Mouse (Mus musculus) induced T-regulatory cell, adult 2 months (primary cell): ENCODE measurements at regions not wholly inside any gene's neighbourhood (a gene's known extent, or its start where the extent isn't known, plus 50 kb on each side); places are given as distances from the start of the nearest gene placed in this dataset.

ENCODE experiments used
- DNase-seq: peaks from one replicate; pipeline ENCODE4 v3.0.0-alpha.2; 2012; ENCODE audit warnings: low read depth

DNA sequence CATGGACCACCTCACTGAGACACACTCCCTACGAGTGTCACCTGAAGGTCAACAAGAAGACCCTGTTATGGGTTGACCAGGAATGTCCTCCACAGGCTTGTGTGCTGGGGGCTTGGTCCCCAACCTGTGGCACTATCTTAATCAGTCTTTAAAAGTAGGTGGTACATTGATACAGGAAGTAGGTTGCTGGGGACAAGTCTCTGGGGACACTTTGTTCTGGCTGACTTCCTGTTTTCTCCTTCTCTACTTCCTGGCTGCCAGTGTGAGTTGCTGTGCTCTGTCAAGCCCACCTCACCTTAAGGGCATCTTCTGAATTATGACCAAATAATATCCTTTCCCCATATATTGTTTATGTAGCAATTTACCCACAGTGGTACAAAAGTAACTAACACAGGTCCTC lies 96.1 kb downstream of the Cct6b start:
- DNase-seq = peak; percentile 5

DNA sequence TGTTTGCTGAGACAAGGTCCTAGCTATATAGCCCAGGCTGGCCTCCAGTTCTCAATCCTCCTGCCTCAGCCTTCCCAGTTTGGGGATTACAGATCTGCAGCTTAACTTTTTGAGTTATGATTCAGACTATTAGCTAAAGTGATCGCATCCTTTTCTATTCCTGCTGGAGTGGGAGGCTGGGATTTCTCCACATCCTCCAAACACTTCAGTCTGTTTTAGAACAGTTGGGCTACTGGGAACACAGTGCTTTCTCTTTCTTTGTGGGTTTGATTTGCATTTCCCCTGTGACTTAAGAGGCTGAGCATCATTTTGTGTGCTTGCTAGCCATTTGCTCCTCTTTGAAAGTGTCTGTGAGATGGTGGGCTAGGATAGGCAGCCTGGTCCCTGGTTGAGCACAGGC lies 100.0 kb downstream of the Cct6b start:
- no peak for DNase-seq

DNA sequence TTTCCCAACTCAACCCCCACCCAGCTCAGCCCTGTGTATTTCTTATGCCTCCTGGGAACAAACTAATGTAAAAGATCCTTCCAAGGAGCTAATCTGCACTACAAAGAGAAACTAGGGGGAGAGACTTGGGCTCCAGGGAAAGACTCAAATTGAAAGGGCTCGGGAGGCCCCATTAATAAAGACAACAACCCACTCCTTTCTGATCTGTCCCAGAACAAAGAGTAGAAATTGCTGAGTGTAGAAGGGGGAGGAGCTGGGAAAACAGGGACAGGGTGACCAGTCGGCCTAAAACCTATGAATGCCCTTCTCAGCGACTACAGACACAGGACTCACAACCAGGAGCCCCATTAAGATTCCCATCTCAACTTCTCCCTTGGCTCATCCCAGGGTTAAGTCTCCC lies 102.0 kb downstream of the Cct6b start:
- no peak for DNase-seq

DNA sequence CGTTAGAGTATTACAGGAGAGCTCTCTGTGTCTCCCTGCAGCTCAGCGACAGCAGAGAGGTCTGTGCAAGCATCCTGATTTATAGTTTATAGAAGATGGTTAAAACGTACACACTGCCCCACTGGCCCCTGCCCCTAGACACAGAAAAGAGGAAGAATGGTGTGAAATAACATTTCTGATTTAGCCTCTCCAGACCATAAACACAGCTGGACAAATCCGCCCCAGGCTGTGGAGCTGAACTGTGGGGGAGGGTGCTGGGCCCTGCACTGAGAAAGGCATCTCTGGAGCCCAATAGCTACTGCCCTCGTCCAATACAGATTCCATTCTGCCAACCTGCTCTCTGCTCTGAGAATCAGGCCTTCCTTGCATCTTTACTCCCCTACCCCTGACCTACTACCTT lies 112.4 kb downstream of the Cct6b start:
- DNase-seq = no peak

DNA sequence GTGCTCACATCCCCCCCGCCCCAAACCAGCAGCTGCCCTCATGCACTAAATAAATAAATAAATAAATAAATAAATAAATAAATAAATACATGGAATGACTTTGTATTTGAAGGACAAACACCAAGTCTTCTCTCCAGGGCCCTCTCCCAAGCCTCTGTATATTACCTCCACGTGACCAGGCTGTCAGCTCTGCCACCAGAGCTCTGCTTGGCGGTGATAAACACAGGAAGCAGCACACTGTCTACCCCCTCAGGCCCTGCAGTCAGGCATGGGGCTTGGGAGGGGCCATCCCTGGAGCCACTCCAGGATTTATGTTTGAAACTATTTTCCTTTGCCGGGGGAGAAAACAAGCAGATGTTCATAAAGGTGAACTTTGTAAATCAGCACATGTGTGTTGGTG lies 125.6 kb downstream of the Cct6b start:
- DNase-seq = no peak

DNA sequence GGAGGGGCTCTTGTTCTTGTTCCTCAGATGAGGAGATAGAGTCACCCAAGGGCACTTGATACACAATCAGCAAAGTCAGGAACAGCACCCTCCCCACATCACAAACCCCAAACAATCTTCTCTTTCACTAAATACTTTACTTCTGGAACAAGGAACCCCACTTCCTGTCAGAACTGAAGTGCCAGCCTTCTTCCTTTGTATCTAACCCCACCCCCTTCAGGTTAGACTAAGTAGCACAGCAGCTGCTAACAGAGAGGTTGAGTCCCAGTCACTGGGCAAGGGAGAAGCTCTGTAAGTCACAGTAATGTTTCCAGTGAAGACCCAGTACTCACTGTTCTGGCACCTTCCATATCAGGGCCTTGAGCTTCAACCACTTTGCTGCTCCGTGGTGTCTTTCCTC lies 131.9 kb downstream of the Cct6b start:
- no peak for DNase-seq

DNA sequence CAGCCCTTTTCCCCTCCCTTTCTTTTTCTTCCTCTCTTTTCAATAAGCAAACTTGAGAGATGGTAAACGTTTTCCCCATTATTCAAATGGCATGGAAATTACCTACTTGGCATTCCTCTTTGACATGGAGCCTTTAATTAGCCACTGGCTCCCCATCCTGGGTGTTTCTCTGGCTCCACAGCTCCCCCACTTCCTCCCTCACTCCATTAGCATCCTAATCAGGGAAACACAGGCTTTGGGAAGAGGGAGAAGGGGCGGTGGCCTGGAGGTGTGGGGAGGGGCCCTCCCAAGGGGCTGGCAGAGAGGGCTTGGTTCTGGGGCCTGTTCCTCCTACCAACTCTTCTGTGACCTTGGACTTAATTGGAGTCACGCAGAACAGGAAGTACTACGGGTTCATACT lies 132.7 kb downstream of the Cct6b start:
- DNase-seq = no peak

DNA sequence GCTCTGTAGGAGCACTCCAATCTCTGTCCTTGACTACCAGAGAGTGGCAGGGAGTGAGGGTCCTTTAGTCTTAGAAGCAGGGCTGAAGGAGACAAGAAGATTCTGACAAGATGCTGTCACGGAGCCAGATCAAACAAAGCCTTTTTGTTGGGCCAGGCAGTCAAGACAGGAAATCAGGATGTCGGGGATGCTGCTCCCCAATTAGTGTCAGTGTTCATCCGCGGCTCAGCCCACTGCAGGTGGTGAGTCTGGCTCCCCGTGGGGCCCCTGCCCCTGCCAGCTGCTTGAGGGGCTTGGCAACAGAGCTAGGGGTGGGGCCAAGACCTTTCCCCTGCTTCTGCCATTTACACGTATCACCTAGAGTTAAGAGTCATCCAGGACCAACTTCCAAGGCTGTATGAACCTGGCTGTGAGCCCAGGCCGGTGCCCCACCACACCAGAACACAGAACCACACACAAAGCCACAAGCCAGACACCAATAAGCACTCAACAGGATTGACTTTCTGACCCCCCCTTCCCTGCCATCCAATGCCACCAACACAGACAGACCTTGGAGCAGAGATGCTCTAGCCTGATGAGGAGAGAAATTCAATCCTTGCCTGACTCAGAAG lies 137.5 kb downstream of the Cct6b start:
- DNase-seq = no peak

DNA sequence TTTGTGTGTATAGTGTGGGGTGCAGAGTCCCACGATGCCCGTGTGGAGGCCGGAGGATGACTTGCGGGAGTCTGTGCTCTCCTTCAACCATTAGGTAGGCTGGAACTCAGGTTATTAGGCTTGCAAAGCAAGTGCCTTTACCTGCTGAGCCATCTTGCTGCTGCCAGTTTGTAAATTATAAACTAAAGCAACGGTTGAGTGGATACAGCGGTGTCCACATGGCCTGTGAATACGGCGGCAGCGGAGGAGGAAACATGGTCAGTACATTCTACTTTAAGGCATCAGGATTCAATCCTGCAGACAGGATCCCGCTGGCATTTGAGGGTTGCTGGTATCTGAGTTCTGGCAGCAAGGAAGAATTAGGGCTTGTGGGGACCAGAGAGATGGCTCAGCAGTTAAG lies 143.1 kb downstream of the Cct6b start:
- no peak for DNase-seq

DNA sequence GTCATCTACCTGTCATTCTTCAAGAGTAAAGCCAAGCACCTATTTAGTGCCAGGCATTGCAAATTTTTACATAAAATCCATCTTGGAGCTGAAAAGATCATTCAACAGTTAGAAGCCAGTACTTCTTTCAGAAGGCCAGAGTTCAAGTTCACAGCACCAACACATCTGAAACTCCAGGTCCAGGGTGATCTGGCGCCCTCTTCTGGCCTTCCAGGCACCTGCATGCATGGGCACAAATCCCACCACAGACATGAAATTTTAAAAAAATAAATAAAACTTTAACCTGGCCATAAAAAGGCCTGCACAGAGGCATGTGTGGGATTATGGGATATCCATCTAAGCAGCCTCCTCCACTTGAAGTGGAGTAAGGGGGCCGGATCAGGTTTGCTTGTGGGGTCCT lies 144.7 kb downstream of the Cct6b start:
- peak; percentile 34 for DNase-seq

DNA sequence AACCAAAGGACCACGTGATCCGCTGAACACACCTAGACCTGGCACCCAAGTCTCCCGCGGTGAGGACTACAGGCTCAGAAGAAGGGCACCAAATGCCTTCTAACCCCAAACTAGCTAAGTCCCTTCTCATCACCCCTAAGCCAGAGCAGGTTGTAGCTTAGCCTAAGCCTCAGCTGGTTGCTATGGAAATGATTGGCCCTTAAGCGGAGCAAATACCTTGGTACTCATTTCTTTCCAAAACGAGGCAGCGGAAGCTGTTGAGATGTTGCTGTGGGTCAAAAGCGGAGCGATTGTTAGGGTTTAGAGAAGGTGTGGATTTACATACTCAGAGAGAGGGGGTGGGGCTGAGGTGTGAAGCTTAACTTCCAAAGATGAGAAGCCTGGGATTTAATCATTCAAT lies 145.7 kb downstream of the Cct6b start:
- peak; percentile 22 for DNase-seq

DNA sequence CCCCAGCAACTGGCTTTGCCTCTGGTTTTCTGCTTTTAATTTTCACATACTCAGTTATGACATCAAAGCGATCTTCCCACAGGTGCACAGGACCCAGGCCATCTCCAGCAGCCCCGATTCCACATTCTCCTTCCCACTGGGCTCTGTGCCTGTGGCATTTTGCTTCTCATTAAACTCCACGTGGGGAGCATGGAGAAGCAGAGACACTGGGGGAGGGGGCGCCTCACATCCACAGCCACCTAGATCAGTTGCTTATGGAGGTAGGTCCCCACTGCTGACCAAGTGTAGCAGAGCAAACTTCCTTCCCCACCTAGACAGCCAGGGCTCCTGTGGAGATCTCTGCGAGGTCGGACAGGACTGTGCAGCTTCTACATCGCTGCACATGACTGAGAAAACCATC lies 147.3 kb downstream of the Cct6b start:
- no peak for DNase-seq

DNA sequence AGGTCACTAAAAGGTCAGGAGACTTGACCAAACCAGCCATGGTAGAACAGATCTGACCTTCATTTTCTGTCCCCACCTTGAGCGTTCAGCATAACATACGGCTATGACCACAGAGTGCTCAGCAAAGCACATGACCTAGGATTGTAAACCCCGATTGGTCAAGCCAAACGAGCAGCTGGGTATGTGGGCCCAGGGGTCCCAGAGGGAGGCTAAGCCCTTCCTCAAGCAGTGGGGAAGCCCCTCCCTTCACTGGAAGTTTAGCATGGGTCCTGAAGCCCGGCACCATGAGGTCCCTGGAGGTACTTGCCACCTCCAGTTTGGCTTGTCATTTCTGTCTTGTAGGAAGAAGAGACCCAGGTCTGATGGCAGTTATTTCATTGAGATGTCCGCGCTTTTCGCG lies 149.8 kb downstream of the Cct6b start:
- no peak for DNase-seq

DNA sequence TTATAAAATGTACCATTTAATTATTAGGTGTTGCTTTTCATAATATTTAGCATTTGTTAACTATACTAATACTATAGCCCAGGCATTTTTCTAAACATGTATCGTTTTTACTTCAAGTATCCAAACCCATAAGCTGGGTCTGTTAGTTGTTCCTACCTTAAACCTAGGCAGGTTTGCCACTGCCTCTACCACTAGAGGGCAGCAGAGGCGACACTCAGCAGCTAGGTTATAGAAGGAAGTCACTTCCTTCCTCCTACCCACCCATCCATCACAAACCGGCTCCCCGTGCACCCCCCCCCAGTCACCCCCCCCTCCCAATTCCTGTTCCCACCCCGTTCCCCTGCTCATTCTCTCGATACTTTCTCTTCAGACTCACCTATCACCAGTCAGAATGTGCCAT lies 150.6 kb downstream of the Cct6b start:
- DNase-seq = peak; percentile 79

DNA sequence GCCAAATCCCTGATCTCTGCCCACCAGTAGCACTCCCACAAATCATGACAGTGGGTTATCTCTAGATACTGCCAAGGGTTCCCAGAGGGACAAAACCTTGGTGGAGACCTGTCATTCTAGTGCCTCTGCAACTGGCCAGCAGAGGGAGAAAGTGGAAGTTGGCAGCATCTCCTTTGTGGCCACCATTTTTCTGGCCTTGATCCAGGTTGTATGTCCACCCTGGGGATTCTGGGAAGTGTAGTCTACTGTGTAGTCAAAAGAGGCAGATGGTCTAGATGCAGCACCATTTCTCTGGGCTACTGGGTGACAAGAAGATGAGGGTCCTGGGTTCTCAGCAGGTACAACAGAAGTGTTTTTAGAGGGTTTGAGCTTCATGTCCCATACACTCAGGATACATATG lies 152.1 kb downstream of the Cct6b start:
- DNase-seq = peak; percentile 18

DNA sequence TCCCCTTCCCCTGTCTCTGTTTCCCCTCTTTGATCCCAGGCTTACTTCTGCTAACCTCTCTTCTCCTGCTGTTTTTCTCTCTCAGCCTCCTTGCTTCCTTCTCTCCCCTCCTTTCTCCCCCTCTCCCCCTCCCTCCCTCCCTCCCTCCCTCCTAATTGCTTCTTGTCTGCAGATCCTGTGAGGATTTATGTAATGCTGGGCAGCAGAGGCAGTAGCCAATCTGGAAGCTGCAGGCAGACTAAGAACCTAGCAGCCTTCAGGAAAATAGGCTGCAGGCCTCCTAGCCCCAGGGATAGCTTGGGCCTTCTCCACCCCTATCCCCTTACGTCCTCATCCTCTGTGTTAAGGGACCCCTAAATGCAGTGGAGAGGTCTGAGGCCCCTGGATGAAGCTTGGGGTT lies 155.2 kb downstream of the Cct6b start:
- DNase-seq = no peak

DNA sequence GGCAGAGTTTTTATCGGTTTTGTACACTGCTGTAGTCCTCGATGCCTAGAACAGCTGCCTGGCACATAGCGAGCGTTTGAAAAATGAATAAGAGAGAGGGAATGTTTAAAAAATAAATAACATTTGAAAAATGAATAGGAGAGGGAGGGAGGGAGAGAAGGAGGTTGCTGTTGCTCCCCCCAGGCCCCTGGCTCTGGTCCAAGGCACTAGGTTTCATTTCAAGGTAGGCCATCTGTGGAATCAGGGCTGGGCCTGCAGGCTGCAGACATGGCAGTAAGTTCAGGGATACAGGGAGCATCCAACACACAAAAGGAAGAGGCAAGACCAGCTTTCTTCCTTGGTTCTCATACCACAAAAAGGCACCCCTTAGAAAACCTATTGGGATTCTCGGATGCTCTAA lies 156.5 kb downstream of the Cct6b start:
- no peak for DNase-seq

DNA sequence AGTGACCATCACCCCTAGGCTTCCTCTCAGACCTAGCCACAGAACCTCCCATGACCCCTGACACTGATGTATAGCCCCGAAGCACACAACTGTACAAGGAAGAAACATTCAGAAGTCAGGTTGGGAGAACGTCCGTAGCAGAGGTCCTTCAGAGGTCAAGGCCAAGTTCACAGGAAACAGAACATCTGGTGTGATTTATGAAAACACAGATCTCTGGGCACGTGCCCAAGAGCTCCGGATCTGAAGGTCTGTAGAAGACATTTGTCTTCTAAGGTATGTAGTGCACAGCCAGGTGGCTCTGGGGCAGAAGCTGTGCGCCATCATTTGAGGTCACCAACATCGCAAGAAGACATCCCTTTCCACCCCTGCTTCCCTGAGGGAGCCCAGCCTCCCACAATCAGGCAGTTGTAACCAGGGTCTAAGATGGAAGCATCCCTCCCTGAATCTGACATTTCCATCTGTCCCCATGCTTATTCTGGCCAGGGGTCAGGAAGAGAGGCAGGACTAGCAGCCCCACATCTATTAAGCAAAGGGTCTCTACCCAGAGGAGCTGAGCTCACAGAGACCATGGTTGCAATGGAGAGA lies 159.8 kb downstream of the Cct6b start:
- no peak for DNase-seq

DNA sequence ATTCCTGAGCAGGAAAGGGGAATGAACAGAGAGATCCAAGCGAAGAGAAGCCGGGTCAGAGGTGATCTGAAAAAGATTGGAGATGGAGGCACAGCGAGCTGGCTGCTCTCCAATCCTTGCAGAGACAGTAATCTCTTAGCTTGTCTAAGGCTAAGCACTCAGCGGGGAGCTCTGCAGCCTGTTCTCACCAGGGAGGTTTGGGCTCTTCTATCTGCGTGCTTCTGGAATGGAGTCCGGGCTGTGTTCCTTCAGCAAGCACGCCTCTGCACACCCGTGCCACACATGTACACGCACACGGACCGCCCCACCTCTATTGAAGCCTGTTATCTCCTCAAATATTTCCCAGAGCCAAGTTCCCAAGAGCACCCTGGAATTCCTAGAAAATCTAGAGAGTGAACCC lies 161.3 kb downstream of the Cct6b start:
- DNase-seq = no peak

DNA sequence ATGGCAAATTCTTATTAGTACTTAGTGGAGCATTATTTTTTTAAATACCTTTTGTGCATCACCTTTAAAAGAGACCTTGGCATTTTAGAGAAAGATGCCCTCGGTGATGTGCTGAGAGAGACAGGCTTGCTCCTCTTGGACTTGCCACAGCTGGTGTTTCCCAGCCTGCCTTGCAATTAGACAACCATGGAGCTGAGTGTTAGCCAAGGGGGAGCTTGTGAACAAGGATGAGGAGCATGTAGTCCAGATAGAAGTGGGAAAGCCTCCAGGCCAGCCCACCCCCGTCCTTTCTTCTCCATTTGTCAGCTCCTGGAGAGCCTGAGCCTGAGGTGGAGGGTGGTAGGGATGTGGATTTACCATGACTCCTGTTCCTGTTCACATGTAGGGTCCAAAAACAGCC lies 161.9 kb downstream of the Cct6b start:
- no peak for DNase-seq

DNA sequence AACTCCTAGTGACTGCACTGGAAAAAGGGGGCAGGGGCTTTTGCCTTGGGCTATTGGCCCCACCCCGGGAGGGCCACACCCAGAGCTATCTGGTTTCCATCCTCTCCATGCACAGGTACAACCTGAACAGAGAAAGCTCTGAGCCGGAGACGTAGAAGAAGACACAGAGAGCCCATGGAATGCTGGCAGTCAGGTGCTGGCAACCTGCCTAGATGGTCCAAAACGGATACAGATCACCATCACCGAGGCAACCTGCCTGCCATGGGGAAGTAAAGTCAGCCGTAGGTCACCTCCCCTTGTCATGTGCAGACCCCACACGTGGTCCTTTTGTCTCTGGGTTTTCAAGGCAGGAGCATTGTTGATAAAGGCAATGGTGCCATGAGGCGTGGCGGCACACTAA lies 164.0 kb downstream of the Cct6b start:
- DNase-seq = no peak

DNA sequence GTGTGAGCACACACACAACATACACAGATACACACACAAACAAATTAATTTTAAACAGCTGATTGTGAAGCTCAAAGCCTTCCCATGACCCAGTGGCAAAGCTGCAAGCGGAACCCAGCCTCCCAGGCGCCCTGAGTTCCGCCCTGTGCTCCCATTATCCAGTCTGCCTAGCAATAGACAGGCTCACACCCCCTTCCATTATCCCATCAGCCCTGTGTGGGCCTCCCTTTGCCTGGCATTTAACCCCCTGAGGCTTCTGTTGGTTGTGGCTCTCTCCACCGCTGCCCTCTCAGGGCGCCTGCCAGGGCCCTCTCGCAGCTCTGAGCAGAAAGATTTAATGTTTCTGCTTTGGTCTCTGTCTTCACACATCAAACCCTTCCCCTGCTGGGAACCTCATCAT lies 166.4 kb downstream of the Cct6b start:
- no peak for DNase-seq

DNA sequence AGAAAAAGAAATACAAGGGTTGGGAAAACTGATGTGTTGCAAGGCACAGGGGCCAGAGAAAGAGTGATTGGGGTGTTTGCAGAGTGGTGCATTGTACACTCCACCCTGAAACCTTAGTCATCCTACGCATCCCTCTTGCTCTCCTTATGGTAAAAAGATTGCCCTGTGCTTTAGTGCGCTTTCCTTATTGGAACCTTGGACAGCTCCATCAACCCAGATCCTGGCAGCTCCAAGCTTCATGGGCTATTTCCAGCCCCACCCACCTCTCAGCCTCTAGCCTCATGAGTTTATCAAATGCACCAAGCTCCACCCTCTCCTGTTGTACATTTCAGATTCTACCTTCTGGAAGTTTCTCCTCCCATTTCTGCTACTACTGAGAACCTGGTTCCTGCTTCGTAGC lies 167.3 kb downstream of the Cct6b start:
- no peak for DNase-seq

DNA sequence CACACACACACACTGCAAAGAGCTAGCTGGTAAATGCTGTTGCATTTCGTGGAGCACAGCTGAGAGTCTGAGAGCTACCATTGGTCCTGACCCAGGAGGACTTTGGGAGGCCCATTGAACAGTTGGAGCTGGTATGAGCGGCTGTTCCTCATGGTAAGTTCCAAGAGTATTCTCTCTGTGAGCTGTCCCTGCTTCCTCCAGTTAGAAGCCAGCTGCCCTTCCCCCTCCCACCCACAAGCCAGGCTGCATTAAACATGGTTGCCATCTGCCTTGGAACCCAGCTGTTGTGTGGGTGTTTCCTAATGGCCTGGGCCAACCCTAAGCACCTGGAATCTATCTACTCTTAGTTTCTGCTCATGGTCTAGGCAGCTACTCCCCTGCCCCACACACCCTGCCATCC lies 174.4 kb downstream of the Cct6b start:
- no peak for DNase-seq

DNA sequence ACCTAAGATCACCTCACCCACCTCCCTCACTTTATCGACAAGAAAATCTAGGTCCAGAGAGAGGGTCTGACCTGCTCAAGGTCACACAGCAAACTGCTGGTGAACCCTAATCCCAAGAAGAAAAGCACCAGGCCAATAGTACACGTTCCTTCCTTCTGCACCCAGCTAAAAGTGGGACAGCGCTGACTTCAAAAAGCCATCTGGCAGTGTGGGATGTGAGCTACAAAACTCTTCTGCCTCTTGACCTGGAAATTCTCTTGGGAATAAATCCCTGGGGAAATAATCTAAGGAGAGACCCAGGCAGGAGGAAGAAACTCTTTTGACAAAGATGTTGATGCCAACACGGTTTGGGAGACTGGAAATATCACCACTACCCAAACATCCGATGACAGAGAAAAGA lies 175.4 kb downstream of the Cct6b start:
- DNase-seq = no peak
